Mouse (Mus musculus): ENCODE data around the gene Npdc1. TPM values are rescaled to one million over a fixed set of nuclear protein-coding genes. Genes with fewer than 3 reads are reported as not detected.

Gene Npdc1
- total and polyA plus RNA-seq, 2 experiments from 2014 or later = 188 to 442 TPM

DNA sequence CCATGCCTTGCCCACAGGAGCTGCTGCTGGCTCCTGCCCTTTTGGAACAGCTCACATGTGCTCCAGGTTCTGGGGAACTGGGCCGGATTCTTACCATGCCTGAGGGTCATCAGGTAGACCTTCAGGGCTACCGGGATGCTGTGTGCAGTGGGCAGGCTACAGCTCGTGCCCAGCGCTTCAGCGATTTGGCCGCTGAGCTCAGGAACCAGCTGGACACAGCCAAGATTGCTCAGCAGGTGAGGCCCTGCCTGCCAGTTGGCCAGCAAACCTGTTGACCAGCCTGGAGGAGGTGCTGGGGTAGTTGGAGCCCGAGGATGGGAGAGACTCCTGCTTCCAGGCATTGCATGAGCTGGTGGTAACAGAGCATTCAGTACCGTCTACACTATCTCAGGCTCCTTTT is 35.1 kb downstream of the Npdc1 start:
- Histone ChIP-seq H3K4me2 (ENCODE audit: low read depth) (no peak overlapping the region), H3K4me3 (ENCODE audit: low read depth, low read length) (no peak overlapping the region), H3K36me3 (ENCODE audit: insufficient read depth) (peaks cover 63% of the 10 kb centered on the region), H3K9ac (no peak overlapping the region), H3K27me3 (ENCODE audit: insufficient read depth, low read length) (no peaks in the 10 kb centered on the region), H3K27ac (ENCODE audit: low read depth, low read length) (no peak overlapping the region), H3K9me3 (ENCODE audit: low read length) (no peaks in the 10 kb centered on the region), H3K4me1 (ENCODE audit: insufficient read depth) (peaks cover 3% of the 10 kb centered on the region)
- no peak for TF ChIP-seq CTCF (IDR thresholded peaks at IDR 0.05; ENCODE audit: low read depth)
- no peak for ATAC-seq
- 87% methylated on average over 8 of the region's 8 CpGs for WGBS
- DNase-seq = no peak

DNA sequence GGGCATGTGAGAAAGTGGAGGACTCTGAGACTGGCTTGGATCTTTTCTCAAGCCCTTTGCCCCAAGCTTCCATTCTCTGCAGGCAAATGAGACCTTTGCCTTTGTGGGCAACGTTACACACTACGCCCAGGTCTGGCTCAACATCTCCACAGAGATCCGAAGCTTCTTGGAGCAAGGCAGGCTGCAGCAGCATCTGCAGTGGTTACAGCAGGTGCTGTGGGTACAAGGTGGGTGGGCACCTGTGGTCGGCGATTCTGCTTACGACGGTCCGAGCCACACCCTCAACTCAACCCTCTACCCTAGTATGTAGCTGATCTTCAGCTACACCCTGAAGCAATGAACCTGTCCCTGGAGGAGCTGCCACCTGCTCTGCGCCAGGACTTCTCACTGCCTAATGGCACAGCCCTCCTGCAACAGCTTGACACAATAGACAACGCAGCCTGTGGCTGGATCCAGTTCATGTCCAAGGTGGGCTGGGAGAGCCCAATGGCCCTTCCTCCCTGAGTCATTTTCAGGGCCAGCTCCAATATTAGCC is 37.2 kb downstream of the Npdc1 start:
- peaks cover 84% of the 10 kb centered on the region for H3K36me3 ChIP-seq (ENCODE audit: insufficient read depth)
- H3K4me1 ChIP-seq (ENCODE audit: insufficient read depth) = no peaks in the 10 kb centered on the region
- H3K9ac ChIP-seq = no peak overlapping the region
- H3K4me2 ChIP-seq (ENCODE audit: low read depth) = no peak overlapping the region
- no peaks in the 10 kb centered on the region for H3K27me3 ChIP-seq (ENCODE audit: insufficient read depth, low read length)
- no peaks in the 10 kb centered on the region for H3K9me3 ChIP-seq (ENCODE audit: low read length)
- no peak for TF ChIP-seq CTCF (IDR thresholded peaks at IDR 0.05; ENCODE audit: low read depth)
- no peak for ATAC-seq
- no peak for DNase-seq
- H3K4me3 ChIP-seq (ENCODE audit: low read depth, low read length) = no peak overlapping the region
- WGBS = 96% methylated on average over 10 of the region's 10 CpGs
- H3K27ac ChIP-seq (ENCODE audit: low read depth, low read length) = no peak overlapping the region

DNA sequence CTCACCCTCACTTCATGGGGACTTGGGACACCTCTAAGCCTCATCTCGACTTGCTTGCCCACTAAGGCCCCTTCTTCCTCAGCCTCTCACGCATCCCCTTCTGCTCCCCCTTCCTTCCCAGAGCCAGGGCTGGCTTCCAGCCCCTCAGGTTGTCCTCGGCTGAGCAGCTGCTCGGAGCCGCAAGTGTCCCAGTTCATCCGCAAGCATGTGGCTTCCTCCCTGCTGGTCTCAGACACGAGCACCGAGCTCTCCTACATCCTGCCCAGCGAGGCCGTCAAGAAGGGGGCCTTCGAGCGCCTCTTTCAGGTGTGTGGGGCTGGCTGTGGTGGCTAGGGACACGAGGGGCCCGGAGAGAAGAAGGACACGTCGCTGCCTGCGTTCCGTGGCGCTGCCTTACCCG is 41.9 kb downstream of the Npdc1 start:
- no peak for DNase-seq
- H3K36me3 ChIP-seq (ENCODE audit: insufficient read depth) = peaks cover 98% of the 10 kb centered on the region
- no peak overlapping the region for H3K9ac ChIP-seq
- 87% methylated on average over 20 of the region's 20 CpGs for WGBS
- no peak for TF ChIP-seq CTCF (IDR thresholded peaks at IDR 0.05; ENCODE audit: low read depth)
- H3K4me2 ChIP-seq (ENCODE audit: low read depth) = no peak overlapping the region
- H3K9me3 ChIP-seq (ENCODE audit: low read length) = no peaks in the 10 kb centered on the region
- no peak overlapping the region for H3K27ac ChIP-seq (ENCODE audit: low read depth, low read length)
- H3K4me1 ChIP-seq (ENCODE audit: insufficient read depth) = no peaks in the 10 kb centered on the region
- no peak overlapping the region for H3K4me3 ChIP-seq (ENCODE audit: low read depth, low read length)
- ATAC-seq = no peak
- H3K27me3 ChIP-seq (ENCODE audit: insufficient read depth, low read length) = no peaks in the 10 kb centered on the region

DNA sequence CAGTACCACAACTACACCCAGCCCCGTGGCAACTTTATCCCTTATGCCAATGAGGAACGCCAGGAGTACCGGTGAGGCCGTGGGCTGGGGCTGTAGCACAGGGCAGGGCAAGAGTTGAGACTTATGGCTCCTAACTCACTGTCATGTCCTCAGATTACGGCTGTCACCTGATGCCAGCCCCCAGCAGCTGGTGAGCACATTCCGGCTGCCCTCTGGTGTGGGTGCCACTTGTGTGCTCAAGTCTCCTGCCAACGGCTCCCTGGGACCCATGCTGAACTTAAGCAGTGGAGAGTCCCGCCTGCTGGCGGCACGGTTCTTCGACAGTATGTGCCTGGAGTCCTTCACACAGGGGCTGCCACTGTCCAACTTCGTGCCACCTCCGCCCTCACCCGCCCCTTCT is 43.5 kb downstream of the Npdc1 start:
- no peak overlapping the region for H3K27ac ChIP-seq (ENCODE audit: low read depth, low read length)
- TF ChIP-seq CTCF (IDR thresholded peaks at IDR 0.05; ENCODE audit: low read depth) = no peak
- H3K36me3 ChIP-seq (ENCODE audit: insufficient read depth) = peaks cover 98% of the 10 kb centered on the region
- DNase-seq (no peak), ATAC-seq (no peak)
- H3K4me2 ChIP-seq (ENCODE audit: low read depth) = no peak overlapping the region
- WGBS = 93% methylated on average over 14 of the region's 14 CpGs
- H3K27me3 ChIP-seq (ENCODE audit: insufficient read depth, low read length) = no peaks in the 10 kb centered on the region
- no peaks in the 10 kb centered on the region for H3K4me1 ChIP-seq (ENCODE audit: insufficient read depth)
- no peak overlapping the region for H3K9ac ChIP-seq
- H3K4me3 ChIP-seq (ENCODE audit: low read depth, low read length) = no peak overlapping the region
- no peaks in the 10 kb centered on the region for H3K9me3 ChIP-seq (ENCODE audit: low read length)

DNA sequence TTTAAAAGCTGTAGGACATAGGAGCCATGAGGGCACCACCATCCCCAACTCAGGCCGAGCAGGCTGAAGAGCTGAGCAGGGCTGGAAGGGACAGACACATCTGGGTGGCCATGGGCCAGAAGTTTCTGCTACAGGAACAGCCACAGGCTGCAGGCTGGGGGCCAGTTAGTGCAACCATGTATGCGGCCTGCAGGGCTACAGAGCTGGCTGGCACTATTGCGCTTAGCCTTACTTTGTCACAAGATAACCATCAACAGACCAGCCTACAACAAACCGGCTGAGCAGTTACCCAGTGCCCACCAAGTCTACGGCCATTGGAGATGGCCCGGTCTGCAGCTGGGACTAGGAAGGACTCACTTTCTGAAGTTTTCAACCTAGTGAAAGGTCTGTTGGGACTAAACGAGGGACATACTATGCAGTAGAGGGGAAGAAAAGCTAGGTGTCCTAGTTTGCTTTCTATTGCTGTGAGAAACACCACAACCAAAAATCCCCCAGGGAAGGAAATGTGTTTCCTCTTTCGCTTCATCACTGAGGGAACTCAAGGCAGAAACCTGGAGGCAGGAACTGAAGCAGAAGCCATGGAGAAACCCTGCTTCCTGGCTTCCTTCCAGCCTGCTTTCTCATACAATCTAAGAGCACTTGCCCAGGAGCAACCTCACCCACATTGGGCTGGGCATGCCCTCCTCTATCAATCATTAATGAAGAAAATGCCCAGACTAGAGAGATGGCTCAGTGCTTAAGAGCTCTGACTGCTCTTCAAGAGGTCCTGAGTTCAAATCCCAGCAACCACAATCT is 51.9 kb downstream of the Npdc1 start:
- no peak overlapping the region for H3K4me3 ChIP-seq (ENCODE audit: low read depth, low read length)
- TF ChIP-seq CTCF (IDR thresholded peaks at IDR 0.05; ENCODE audit: low read depth) = no peak
- no peaks in the 10 kb centered on the region for H3K4me1 ChIP-seq (ENCODE audit: insufficient read depth)
- 89% methylated on average over 8 of the region's 8 CpGs for whole genome bisulfite sequencing
- H3K36me3 ChIP-seq (ENCODE audit: insufficient read depth) = peaks cover 29% of the 10 kb centered on the region
- DNase-seq (no peak), ATAC-seq (no peak)
- H3K4me2 ChIP-seq (ENCODE audit: low read depth) = no peak overlapping the region
- H3K9ac ChIP-seq = no peak overlapping the region
- H3K9me3 ChIP-seq (ENCODE audit: low read length) = no peaks in the 10 kb centered on the region
- H3K27ac ChIP-seq (ENCODE audit: low read depth, low read length) = no peak overlapping the region
- no peaks in the 10 kb centered on the region for H3K27me3 ChIP-seq (ENCODE audit: insufficient read depth, low read length)

GRCm38 (mm10) chr2:25452951-25453350 is 53.8 kb downstream of the Npdc1 start:
- Histone ChIP-seq H3K4me3 (ENCODE audit: low read depth, low read length) (no peak overlapping the region), H3K4me1 (ENCODE audit: insufficient read depth) (no peaks in the 10 kb centered on the region), H3K27ac (ENCODE audit: low read depth, low read length) (no peak overlapping the region), H3K9me3 (ENCODE audit: low read length) (no peaks in the 10 kb centered on the region), H3K36me3 (ENCODE audit: insufficient read depth) (peaks cover 15% of the 10 kb centered on the region), H3K27me3 (ENCODE audit: insufficient read depth, low read length) (no peaks in the 10 kb centered on the region), H3K9ac (no peak overlapping the region), H3K4me2 (ENCODE audit: low read depth) (no peak overlapping the region)
- 27% methylated on average over 1 of the region's 1 CpGs for WGBS
- no peak for DNase-seq
- ATAC-seq = no peak
- TF ChIP-seq CTCF (IDR thresholded peaks at IDR 0.05; ENCODE audit: low read depth) = no peak

GRCm38 (mm10) chr2:25456205-25456953 is 57.2 kb downstream of the Npdc1 start, which contains the start of gene Clic3:
Gene Clic3 (plus strand): TSS chr2:25456838.
- Histone ChIP-seq H3K9ac (no peak within 1 kb of the TSS), H3K9me3 (ENCODE audit: low read length) (no peaks in the 10 kb centered on the region), H3K4me1 (ENCODE audit: insufficient read depth) (peaks cover 13% of the 10 kb centered on the region; the same call in 1 of the 2 replicates), H3K4me3 (ENCODE audit: low read depth, low read length) (no peak within 1 kb of the TSS), H3K36me3 (ENCODE audit: insufficient read depth) (peaks cover 19% of the 10 kb centered on the region), H3K4me2 (ENCODE audit: low read depth) (no peak within 1 kb of the TSS), H3K27me3 (ENCODE audit: insufficient read depth, low read length) (no peaks in the 10 kb centered on the region), H3K27ac (ENCODE audit: low read depth, low read length) (no peak within 1 kb of the TSS)
- ATAC-seq = no peak
- TF ChIP-seq CTCF (IDR thresholded peaks at IDR 0.05; ENCODE audit: low read depth) = no peak
- WGBS = 64% methylated on average over 14 of the region's 14 CpGs
- DNase-seq = no peak
